Mouse (Mus musculus) embryonic facial prominence, embryonic 11.5 days (tissue): ENCODE results near the gene Kremen1. TPM values are rescaled to one million over a fixed set of nuclear protein-coding genes. Genes with fewer than 3 reads are reported as not detected.

Source experiments
- polyA plus RNA-seq: library from polyadenylated mRNA; unstranded; fragments of >200 nt; fragmentation: Nextera tagmentation; extraction: Ambion mirVana; gene quantifications from 2 replicates; pipeline ENCODE4 v1.2.1, GENCODE M21; 2014

Gene Kremen1
- polyA plus RNA-seq, 1 experiment from 2014 or later: 7.1 TPM

Other genes with a start within 250 kb of the Kremen1 start
- gene Rasl10a, start 203.4 kb downstream of the Kremen1 start, polyA plus RNA-seq: 0.49 and 0.63 TPM in 2 replicates
- gene Gas2l1, start 196.2 kb downstream of the Kremen1 start, polyA plus RNA-seq: 24.1 and 27.8 TPM in 2 replicates
- gene Rhbdd3, start 162.6 kb downstream of the Kremen1 start, polyA plus RNA-seq: 15.3 and 21.4 TPM in 2 replicates
- 437 and 443 TPM in 2 replicates for gene Ewsr1, start 162.3 kb downstream of the Kremen1 start, polyA plus RNA-seq
- 7.8 and 11.9 TPM in 2 replicates for gene Emid1, start 109.3 kb downstream of the Kremen1 start, polyA plus RNA-seq
- 11.7 and 12.0 TPM in 2 replicates for gene Znrf3, start 183.3 kb upstream of the Kremen1 start, polyA plus RNA-seq